Mouse (Mus musculus) Muller cell, postnatal 12 days (primary cell): Measurements from ENCODE around the gene Lrrc63.
"Not testable (repeated sequence)": the region's sequence is repeated elsewhere in the genome, so short reads cannot be mapped to it uniquely, and the experiment has no call there.

Experiments used
- DNase-seq: peaks from one replicate; pipeline ENCODE4 v3.0.0-alpha.2; 2015; ENCODE audit errors: inconsistent ontology term

Gene Lrrc63

DNA sequence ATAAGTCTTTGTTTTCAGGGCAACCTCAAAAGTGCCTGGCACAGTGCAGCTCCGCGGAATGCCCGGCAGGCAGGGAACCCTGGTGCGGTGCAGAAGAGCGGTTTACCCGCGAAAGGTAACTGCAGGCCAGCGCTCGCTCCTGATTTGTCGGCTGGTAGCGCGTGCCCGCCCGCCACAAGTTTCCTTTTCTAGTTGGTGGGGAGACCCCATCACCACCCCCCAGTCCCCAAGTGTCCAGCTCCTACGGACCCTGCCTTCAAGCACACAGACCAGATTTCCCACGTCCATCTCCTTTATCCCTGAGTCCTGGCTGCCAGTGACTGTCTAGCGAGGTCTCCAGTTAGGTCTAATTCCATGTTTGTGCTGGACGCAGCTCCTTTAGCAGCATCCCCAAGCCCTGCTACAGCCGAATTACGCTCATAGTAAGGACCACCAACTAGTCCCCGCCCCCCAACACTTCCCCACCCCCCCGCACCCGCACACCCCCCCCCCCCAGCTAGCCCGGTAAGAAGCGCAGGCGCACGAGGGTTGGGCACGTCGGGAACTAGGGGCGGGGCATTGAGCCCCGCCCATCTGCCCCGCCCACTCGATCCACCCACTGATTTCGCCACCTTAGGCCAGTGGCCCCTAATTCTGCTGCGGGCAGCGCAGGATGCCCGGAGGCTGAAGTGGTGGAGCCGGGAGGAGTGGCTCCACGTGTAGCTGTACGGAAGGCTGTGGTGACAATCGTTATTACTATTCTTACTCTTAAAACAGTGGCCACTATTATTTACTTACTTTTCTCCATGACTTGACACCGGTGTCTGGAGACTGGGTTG lies at the start of gene Lrrc63, which contains the start of gene Lcp1:
Gene Lrrc63, minus strand, starts transcription at position 381 of the 818 bp plus-strand sequence.
Gene Lcp1, plus strand, starts transcription at position 601 of the 818 bp plus-strand sequence.
- peak; percentile 89 for DNase-seq

DNA sequence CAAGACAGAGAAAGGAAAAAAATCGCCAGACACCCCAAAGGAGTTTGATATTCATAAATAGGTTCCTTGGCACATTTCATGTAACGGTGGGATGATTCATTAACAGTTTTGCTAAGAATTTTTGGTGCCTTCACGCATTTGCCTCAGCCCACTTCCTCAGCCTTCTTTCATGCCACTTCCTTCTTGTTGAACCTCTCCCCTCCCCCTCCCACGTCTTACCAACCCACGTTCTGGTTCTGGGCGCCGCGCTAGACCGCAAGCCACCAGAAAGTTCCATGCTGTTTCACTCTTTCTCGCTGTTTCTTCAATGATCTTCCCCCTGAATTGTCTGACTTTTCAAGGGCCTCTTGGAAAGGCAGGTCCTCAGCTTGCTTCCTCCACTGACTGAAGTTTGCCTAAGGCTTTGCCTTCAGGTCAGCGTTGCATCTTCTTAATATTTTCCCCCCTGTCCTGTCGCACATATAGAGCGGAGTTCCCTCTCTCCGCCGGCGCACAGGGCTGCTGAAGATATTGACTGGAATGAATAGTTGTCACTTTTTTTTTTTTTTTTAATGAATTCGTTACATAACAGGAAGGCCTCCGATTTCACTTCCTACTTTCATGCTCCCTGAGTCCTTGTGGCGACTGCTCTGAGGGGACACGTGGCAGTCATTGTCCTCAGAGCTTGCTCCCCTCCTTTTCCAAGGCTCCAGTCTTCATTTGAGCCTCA lies 48.7 kb upstream of the Lrrc63 start:
- DNase-seq: peak; percentile 11

- no peak for DNase-seq
Measured at GRCm38 (mm10) chr14:75178801-75179211, 48.1 kb upstream of the Lrrc63 start.

DNA sequence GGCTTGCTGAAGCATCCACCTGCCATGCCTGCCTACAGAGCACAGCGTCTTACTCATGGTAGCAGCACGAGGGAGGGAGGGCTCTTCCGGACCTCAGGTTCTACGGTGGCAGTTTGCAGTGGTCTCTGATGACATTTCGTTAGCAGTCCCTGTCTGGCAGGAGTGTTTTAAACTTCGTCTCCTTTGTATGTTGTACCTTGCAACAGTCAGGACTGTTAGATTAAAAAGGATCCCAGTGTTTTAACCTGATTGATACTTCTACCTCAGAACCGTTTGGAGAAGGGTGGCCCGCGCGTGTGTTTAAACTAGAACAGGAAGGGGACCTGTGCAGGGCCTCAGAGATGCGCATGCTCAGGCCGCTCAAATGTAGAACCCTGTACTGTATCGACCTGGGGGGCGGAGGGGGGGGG lies 47.7 kb upstream of the Lrrc63 start:
- no peak for DNase-seq

GRCm38 (mm10) chr14:75177400-75177799 lies 46.7 kb upstream of the Lrrc63 start:
- DNase-seq: no peak

DNA sequence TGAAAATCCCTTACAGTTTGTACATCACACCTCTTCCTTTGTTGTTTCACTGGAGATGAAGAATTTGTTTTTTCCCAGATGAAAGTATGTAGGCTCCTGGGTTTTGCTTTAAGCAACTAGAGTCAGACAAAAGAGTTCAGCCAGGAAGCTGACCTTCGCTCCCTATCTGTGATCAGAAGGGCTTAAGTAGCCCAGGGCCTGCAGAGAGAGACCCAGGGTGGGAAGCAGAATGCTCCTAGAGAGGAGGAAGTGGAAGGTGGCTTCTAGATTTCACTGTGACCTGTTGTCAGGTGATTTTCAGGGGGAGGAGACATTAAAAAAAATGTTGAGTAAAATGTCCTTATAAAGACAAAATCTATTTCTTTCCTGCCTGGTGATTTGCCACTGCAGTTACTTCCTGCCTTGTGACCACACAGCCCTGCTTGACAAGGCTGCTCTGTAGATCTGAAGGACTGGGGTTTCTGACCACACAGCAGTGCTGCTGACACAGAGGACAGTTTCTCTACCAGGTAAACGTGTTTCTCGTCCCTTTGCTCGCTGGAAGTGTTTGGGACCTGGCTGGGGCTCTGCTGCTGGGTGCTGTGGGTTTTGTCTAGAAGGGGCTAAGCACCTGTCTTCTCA lies 45.9 kb upstream of the Lrrc63 start:
- DNase-seq: no peak

- DNase-seq: no peak
Measured at GRCm38 (mm10) chr14:75175781-75176180, 45.1 kb upstream of the Lrrc63 start.

GRCm38 (mm10) chr14:75174731-75175555 lies 44.3 kb upstream of the Lrrc63 start:
- no peak for DNase-seq

- DNase-seq: no peak
Measured at GRCm38 (mm10) chr14:75174296-75174695, 43.6 kb upstream of the Lrrc63 start.

DNA sequence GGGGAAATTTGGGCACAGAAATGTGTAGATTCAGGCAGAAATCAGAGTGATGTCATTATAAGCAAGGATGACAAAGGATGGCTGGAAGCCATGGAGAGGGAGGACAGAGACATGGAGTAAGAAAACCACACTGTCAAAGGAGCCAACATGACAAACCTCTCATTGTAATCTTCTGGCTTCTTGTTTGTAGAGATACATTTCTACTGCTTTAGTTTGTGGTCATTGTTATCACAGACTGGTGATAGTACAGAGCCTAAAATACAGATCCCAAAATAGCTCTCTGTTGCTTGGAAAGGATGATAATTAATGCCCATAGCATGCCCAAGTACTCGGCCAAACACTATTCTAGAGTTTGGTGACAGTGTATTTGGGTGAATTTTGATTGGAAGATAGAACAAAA lies 39.9 kb upstream of the Lrrc63 start:
- no peak for DNase-seq

GRCm38 (mm10) chr14:75168501-75168900 lies 37.8 kb upstream of the Lrrc63 start:
- DNase-seq: no peak

DNA sequence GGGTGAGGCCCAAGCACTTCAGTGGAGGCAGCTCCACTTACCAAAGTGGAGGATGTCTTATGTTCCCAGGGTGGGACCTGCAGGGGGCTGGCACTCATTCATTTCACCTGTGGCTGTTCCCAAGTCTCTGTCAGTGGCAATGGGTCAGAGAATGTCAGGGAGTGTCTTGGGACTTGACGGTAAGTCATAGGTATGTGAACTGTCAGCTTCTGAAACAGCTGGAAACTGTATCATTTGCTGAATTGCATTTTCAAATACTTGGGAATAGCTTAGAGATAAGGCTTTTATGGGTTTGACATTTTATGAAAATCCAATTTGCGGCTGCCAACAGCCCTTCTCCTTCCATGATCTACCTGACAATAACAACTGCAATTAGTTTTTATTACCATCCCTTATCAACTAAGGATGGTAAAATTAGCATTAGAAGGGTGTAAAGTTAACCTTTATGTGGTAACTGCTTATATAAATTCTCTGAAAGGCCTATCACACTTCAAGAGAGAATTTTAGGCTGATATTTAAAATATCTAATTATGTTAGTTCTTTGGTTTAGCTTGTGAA lies 35.0 kb upstream of the Lrrc63 start:
- no peak for DNase-seq

- no peak for DNase-seq
Measured at GRCm38 (mm10) chr14:75164345-75164744, 33.7 kb upstream of the Lrrc63 start.

DNA sequence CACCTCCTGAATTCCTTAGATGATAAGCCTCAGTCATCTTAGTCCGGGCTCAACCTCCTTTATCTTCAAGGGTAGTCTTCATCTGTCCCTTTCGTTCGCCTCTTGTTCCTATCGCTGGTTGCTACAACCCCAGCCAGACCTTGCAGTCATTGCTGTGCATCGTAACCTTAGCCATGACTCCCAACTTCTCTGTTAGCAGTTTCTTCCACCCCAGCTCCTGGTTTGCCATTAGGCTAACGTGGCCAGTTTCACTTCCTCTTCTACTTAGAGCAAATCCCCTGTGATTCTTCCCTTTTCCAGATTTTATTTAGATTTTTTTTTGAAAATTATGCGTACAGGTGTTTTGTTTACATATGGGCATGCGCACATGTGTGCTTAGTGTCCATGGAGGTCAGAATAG lies 33.2 kb upstream of the Lrrc63 start:
- DNase-seq: no peak

- no peak for DNase-seq
Measured at GRCm38 (mm10) chr14:75159375-75159774, 28.7 kb upstream of the Lrrc63 start.

GRCm38 (mm10) chr14:75154481-75154880 lies 23.8 kb upstream of the Lrrc63 start:
- DNase-seq: no peak

DNA sequence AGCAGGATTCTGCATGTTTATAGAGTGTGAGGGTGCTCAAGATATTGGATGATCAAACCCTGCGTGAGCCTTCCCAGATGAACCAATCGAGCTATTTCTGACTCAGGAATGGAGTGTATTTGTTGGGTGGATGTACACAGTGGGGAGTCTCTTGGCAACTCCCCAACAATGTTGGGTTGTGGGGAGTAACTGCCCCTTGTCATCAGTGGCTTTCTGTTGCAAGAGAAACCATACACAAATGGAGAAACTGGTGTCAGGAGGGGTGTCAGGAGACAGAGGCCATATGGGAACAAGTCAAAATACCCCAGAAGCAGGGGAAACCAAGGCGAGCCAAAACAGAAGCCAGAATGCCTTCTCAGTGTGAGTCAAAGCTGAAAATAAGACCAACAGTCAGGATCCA lies 20.5 kb upstream of the Lrrc63 start:
- no peak for DNase-seq

DNA sequence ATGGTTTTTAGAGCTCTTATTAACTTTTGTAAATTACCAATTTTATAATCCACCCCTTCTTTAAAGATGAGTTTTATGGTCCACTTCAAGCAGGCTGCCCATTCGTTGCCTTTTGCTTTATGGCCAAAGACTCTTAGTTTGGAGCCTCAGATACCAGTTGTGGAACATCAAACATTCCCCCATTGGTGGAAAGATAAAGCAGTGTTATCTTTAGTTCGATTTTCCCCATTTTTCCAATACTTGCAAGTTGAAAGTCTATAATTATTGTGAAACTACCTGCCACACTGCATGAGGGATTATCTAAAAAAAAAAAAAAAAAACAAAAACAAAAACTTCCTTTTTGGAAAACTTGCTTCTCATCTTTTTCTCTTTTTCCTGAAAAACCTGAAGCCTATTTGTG lies 20.0 kb upstream of the Lrrc63 start:
- DNase-seq: no peak

DNA sequence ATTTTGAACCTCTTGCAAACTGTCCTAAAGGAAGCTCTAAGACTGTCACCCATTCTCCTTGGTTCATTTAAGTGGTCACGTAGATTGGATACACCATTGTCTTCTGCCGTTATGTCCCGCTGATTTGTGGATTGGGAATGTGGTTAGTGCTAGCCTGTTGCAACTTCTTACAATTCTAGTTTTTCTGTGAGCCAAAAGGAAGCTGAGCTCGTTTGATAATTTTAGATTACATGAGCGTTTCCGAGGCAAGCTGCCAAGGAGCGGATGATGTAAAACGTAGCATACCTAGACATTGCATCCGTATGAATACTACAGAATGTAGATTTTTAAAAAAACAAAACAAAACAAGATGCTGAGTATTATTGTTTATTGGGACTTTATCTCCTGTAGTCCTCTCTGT lies 17.5 kb upstream of the Lrrc63 start:
- no peak for DNase-seq

DNA sequence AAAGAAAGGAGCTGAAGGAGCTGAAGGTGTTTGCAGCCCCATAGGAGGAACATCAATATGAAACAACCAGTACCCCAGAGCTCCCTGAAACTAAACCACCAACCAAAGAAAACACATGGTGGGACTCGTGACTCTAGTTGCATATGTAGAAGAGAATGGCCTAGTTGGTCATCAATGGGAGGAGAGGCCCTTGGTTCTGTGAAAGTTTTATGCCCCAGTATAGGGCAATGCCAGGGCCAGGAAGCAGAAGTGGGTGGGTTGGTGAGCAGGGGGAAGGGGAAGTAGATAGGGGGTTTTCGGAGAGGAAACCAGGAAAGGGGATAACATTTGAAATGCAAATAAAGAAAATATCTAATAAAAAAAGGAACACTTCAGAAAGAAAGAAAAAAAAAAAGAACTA lies 17.0 kb upstream of the Lrrc63 start:
- DNase-seq: not testable (repeated sequence)

DNA sequence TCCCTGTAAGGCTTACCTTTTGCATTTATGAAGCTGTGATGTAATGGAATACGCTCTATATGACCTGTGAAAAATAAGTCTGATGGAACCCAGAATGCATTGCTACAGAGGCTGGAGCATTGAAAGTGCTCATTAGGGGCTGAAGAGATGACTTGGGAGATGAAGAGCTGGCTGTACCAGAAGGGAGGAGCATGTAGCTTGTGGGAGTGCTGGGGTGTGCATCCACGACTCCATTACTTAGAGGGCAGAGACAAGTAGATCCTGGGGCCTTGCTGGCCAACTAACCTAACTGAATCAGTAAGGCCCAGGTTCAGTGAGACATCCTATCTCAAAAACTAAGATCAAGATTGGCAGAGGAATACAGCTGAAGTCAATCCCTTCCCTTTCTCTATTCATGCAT lies 8.5 kb upstream of the Lrrc63 start:
- DNase-seq: no peak
